Mouse (Mus musculus) stomach, embryonic 15.5 days (tissue): ENCODE measurements around the gene Tbc1d14. TPM values are rescaled to one million over a fixed set of nuclear protein-coding genes. Genes with fewer than 3 reads are reported as not detected.

Experiments
- ATAC-seq: fragments of 200-750 bp; cut with Nextera tagmentation; 2 replicates; pipeline ENCODE4 v1.8.0; 2017; ENCODE audit warnings: low read depth, moderate number of reproducible peaks, moderate TSS enrichment; ENCODE audit not compliant: insufficient read depth, low FRiP score
- H3K27ac ChIP-seq: fragments of 300-500 bp; sonication (generic); 2 replicates; pipeline ENCODE4 v1.5.1; 2015; ENCODE audit warnings: mild to moderate bottlenecking, inconsistent platforms
- H3K27me3 ChIP-seq: fragments of 300-500 bp; sonication (generic); replicated peaks from 2 replicates; pipeline ENCODE4 v1.6.1; 2015; ENCODE audit warnings: inconsistent platforms
- H3K36me3 ChIP-seq: fragments of 300-500 bp; sonication (generic); 2 replicates; pipeline ENCODE4 v1.6.1; 2015; ENCODE audit warnings: inconsistent platforms
- H3K4me1 ChIP-seq: fragments of 300-500 bp; sonication (generic); 2 replicates; pipeline ENCODE4 v1.6.1; 2015; ENCODE audit warnings: inconsistent platforms
- H3K4me2 ChIP-seq: fragments of 300-500 bp; sonication (generic); 2 replicates; pipeline ENCODE4 v1.6.1; 2015; ENCODE audit warnings: mild to moderate bottlenecking, inconsistent platforms
- H3K4me3 ChIP-seq: fragments of 300-500 bp; sonication (generic); replicated peaks from 2 replicates; pipeline ENCODE4 v1.5.1; 2015; ENCODE audit warnings: inconsistent platforms
- H3K9ac ChIP-seq: fragments of 300-500 bp; sonication (generic); 2 replicates; pipeline ENCODE4 v1.6.1; 2015; ENCODE audit warnings: inconsistent platforms
- H3K9me3 ChIP-seq: fragments of 300-500 bp; sonication (generic); 2 replicates; pipeline ENCODE4 v1.6.1; 2016; ENCODE audit warnings: inconsistent platforms
- WGBS: fragments of 180-500 bp; shearing (Covaris S2); methylation state at CpG from one replicate; pipeline ENCODE4 v1.1.7; 2015; 5-methylcytosine and 5-hydroxymethylcytosine counted together
- polyA plus RNA-seq: library from polyadenylated mRNA; unstranded; fragments of >200 nt; fragmentation: Nextera tagmentation; extraction: Ambion mirVana; gene quantifications from 2 replicates; pipeline ENCODE4 v1.2.1, GENCODE M21; 2015

Tbc1d14 gene
- polyA plus RNA-seq, 1 experiment from 2014 or later = 28.3 TPM

GRCm38 (mm10) chr5:36598883-36599282 lies 5.8 kb upstream of the Tbc1d14 start:
- H3K4me3 ChIP-seq = no peak overlapping the region
- 94% methylated on average over 1 of the region's 1 CpGs for WGBS
- ATAC-seq = no peak
- H3K4me1 ChIP-seq = no peaks in the 10 kb centered on the region
- no peak overlapping the region for H3K9ac ChIP-seq
- no peaks in the 10 kb centered on the region for H3K27me3 ChIP-seq
- H3K9me3 ChIP-seq = no peaks in the 10 kb centered on the region
- H3K27ac ChIP-seq = no peak overlapping the region
- no peak overlapping the region for H3K4me2 ChIP-seq
- peaks cover 11% of the 10 kb centered on the region for H3K36me3 ChIP-seq

GRCm38 (mm10) chr5:36597653-36598052 lies 4.6 kb upstream of the Tbc1d14 start:
- H3K4me1 ChIP-seq = no peaks in the 10 kb centered on the region
- ATAC-seq = no peak
- 29% methylated on average over 4 of the region's 4 CpGs for WGBS
- H3K27ac ChIP-seq = no peak overlapping the region
- no peaks in the 10 kb centered on the region for H3K27me3 ChIP-seq
- no peak overlapping the region for H3K4me3 ChIP-seq
- H3K4me2 ChIP-seq = no peak overlapping the region
- H3K9me3 ChIP-seq = no peaks in the 10 kb centered on the region
- no peak overlapping the region for H3K9ac ChIP-seq
- peaks cover 11% of the 10 kb centered on the region for H3K36me3 ChIP-seq

- 67% methylated on average over 5 of the region's 5 CpGs for WGBS
- ATAC-seq = no peak
- Histone ChIP-seq H3K9ac (no peak overlapping the region), H3K36me3 (peaks cover 3% of the 10 kb centered on the region), H3K4me1 (no peaks in the 10 kb centered on the region), H3K4me3 (no peak overlapping the region), H3K4me2 (no peak overlapping the region), H3K27ac (no peak overlapping the region), H3K27me3 (no peaks in the 10 kb centered on the region), H3K9me3 (no peaks in the 10 kb centered on the region)
Measured at GRCm38 (mm10) chr5:36596225-36596624, 3.1 kb upstream of the Tbc1d14 start.

- ATAC-seq = no peak
Measured at GRCm38 (mm10) chr5:36595115-36595514, 2.0 kb upstream of the Tbc1d14 start.

GRCm38 (mm10) chr5:36594344-36594743 lies 1.3 kb upstream of the Tbc1d14 start:
- WGBS = 79% methylated on average over 3 of the region's 3 CpGs

More at GRCm38 (mm10) chr5:36595115-36595514, 2.0 kb upstream of the Tbc1d14 start:
- no peak overlapping the region for H3K4me3 ChIP-seq
- H3K9ac ChIP-seq = no peak overlapping the region
- H3K4me1 ChIP-seq = no peaks in the 10 kb centered on the region
- no peak overlapping the region for H3K27ac ChIP-seq
- no peaks in the 10 kb centered on the region for H3K36me3 ChIP-seq
- no peak overlapping the region for H3K4me2 ChIP-seq
- 26% methylated on average over 3 of the region's 3 CpGs for WGBS
- no peaks in the 10 kb centered on the region for H3K27me3 ChIP-seq
- H3K9me3 ChIP-seq = no peaks in the 10 kb centered on the region

GRCm38 (mm10) chr5:36590499-36590920 lies 2.6 kb downstream of the Tbc1d14 start:
- Histone ChIP-seq H3K4me2 (no peak overlapping the region), H3K27me3 (no peaks in the 10 kb centered on the region), H3K27ac (no peak overlapping the region), H3K36me3 (no peaks in the 10 kb centered on the region), H3K9me3 (no peaks in the 10 kb centered on the region), H3K9ac (no peak overlapping the region), H3K4me1 (no peaks in the 10 kb centered on the region), H3K4me3 (no peak overlapping the region)
- WGBS = 67% methylated on average over 5 of the region's 5 CpGs
- 0 out of 2 replicates have a peak, but pooled peaks have one; percentile 59 for ATAC-seq

More at GRCm38 (mm10) chr5:36594344-36594743, 1.3 kb upstream of the Tbc1d14 start:
- no peaks in the 10 kb centered on the region for H3K4me1 ChIP-seq
- H3K27me3 ChIP-seq = no peaks in the 10 kb centered on the region
- H3K9me3 ChIP-seq = no peaks in the 10 kb centered on the region
- no peak overlapping the region for H3K4me3 ChIP-seq
- no peak overlapping the region for H3K9ac ChIP-seq
- no peak overlapping the region for H3K27ac ChIP-seq
- no peak overlapping the region for H3K4me2 ChIP-seq
- H3K36me3 ChIP-seq = no peaks in the 10 kb centered on the region
- no peak for ATAC-seq

GRCm38 (mm10) chr5:36584299-36584698 lies 8.8 kb downstream of the Tbc1d14 start:
- peaks cover 13% of the 10 kb centered on the region; the same call in 1 of the 2 replicates for H3K4me1 ChIP-seq
- H3K27ac ChIP-seq = no peak overlapping the region
- no peak overlapping the region for H3K4me3 ChIP-seq
- ATAC-seq = no peak
- no peak overlapping the region for H3K4me2 ChIP-seq
- H3K27me3 ChIP-seq = no peaks in the 10 kb centered on the region
- 67% methylated on average over 6 of the region's 6 CpGs for WGBS
- no peak overlapping the region for H3K9ac ChIP-seq
- H3K36me3 ChIP-seq = no peaks in the 10 kb centered on the region
- H3K9me3 ChIP-seq = no peaks in the 10 kb centered on the region

GRCm38 (mm10) chr5:36581924-36582642 lies 11.0 kb downstream of the Tbc1d14 start:
- no peaks in the 10 kb centered on the region for H3K9me3 ChIP-seq
- no peaks in the 10 kb centered on the region for H3K27me3 ChIP-seq
- H3K4me2 ChIP-seq = peak overlapping the region; percentile 94
- 2% methylated on average over 54 of the region's 54 CpGs for WGBS
- H3K4me1 ChIP-seq = peaks cover 13% of the 10 kb centered on the region; the same call in 1 of the 2 replicates
- peak overlapping the region; percentile 68 for H3K4me3 ChIP-seq
- H3K36me3 ChIP-seq = no peaks in the 10 kb centered on the region
- H3K9ac ChIP-seq = peak overlapping the region; percentile 65
- peak overlapping the region; percentile 83 for H3K27ac ChIP-seq
- peak; percentile 98 for ATAC-seq

GRCm38 (mm10) chr5:36581259-36581923 lies 11.7 kb downstream of the Tbc1d14 start:
- WGBS = 1% methylated on average over 40 of the region's 40 CpGs
- no peaks in the 10 kb centered on the region for H3K36me3 ChIP-seq
- peaks cover 13% of the 10 kb centered on the region; the same call in 1 of the 2 replicates for H3K4me1 ChIP-seq
- H3K4me3 ChIP-seq = peak overlapping the region; percentile 68
- H3K9ac ChIP-seq = peak overlapping the region; percentile 9; the same call in 1 of the 2 replicates
- peak; percentile 0; the same call in 1 of the 2 replicates for ATAC-seq
- H3K4me2 ChIP-seq = peak overlapping the region; percentile 94
- H3K9me3 ChIP-seq = no peaks in the 10 kb centered on the region
- no peak overlapping the region for H3K27ac ChIP-seq
- no peaks in the 10 kb centered on the region for H3K27me3 ChIP-seq

GRCm38 (mm10) chr5:36579967-36580366 lies 13.1 kb downstream of the Tbc1d14 start:
- no peak overlapping the region for H3K9ac ChIP-seq
- H3K4me1 ChIP-seq = peaks cover 18% of the 10 kb centered on the region
- 78% methylated on average over 7 of the region's 7 CpGs for WGBS
- H3K36me3 ChIP-seq = no peaks in the 10 kb centered on the region
- no peaks in the 10 kb centered on the region for H3K27me3 ChIP-seq
- no peak overlapping the region for H3K27ac ChIP-seq
- no peak for ATAC-seq
- H3K4me2 ChIP-seq = no peak overlapping the region
- no peaks in the 10 kb centered on the region for H3K9me3 ChIP-seq
- H3K4me3 ChIP-seq = no peak overlapping the region

- 59% methylated on average over 2 of the region's 2 CpGs for WGBS
- Histone ChIP-seq H3K4me1 (peaks cover 26% of the 10 kb centered on the region), H3K27ac (no peak overlapping the region), H3K36me3 (no peaks in the 10 kb centered on the region), H3K9ac (no peak overlapping the region), H3K9me3 (no peaks in the 10 kb centered on the region), H3K4me3 (no peak overlapping the region), H3K4me2 (no peak overlapping the region), H3K27me3 (no peaks in the 10 kb centered on the region)
- no peak for ATAC-seq
Measured at GRCm38 (mm10) chr5:36578982-36579381, 14.1 kb downstream of the Tbc1d14 start.

- peaks cover 25% of the 10 kb centered on the region for H3K4me1 ChIP-seq
- H3K27me3 ChIP-seq = no peaks in the 10 kb centered on the region
- no peak overlapping the region for H3K9ac ChIP-seq
- no peaks in the 10 kb centered on the region for H3K9me3 ChIP-seq
- no peaks in the 10 kb centered on the region for H3K36me3 ChIP-seq
- no peak for ATAC-seq
- WGBS = 93% methylated on average over 3 of the region's 3 CpGs
- no peak overlapping the region for H3K4me2 ChIP-seq
- no peak overlapping the region for H3K4me3 ChIP-seq
- no peak overlapping the region for H3K27ac ChIP-seq
Measured at GRCm38 (mm10) chr5:36576457-36576856, 16.6 kb downstream of the Tbc1d14 start.
